Mouse (Mus musculus): ENCODE data around the gene Mlst8.
"Not testable (repeated sequence)": the region's sequence is repeated elsewhere in the genome, so short reads cannot be mapped to it uniquely, and the experiment has no call there.

Gene Mlst8

DNA sequence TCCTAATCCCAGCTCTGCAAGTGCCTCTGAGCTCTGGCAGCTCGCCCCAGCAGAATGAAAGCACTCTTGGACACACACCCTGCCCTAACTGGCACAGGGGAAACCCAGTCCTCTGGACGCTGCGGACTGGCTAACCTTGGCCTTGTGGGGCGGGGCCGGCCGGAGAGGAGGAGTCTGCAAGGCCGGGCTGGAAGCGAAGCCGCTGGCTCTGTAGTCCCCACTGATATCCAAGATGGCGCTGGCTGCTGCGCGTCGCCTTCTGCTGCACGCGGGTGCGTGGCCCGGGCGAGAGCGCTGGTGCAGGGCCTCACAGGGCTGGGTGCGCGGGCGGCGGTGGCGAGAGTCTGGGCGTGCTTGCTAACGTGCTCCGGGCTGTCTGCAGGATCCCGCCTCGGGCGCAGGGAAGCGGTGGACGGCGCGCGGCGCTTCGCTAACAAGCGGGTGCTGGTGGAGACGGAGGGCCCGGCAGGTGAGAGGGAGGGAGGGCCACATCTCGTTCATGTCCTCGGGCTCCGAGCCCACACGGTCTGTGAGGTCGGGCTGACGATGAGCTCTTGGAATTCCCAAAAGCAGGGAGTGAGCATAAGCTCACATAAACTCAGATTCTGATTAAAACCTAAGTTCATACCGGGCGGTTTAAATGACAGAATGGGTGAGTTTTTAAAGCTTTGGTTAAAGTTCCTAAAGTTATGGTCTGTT lies 52.3 kb downstream of the Mlst8 start, which contains the start of gene Eci1:
Eci1 (plus strand) TSS at position 171 of the 699 bp plus-strand sequence.
- peak; percentile 87 for DNase-seq (ENCODE audit: low read depth, low spot score)

DNA sequence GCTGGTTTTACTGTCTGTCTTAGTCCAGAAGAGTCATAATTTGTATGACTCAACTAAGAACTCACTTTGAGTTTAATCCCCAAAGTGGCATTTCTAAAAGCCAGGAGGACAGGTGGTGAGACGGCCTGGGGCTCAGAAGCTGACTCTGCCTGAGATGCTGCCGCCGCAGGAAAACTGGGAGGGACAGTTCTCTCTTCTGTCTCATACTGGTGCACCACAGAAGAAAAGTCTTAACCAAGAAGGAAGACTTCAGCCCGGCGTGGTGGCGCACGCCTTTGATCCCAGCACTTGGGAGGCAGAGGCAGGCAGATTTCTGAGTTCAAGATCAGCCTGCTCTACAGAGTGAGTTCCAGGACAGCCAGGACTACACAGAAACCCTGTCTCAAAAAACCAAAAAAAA lies 53.0 kb downstream of the Mlst8 start:
- DNase-seq (ENCODE audit: low read depth, low spot score): no peak

DNA sequence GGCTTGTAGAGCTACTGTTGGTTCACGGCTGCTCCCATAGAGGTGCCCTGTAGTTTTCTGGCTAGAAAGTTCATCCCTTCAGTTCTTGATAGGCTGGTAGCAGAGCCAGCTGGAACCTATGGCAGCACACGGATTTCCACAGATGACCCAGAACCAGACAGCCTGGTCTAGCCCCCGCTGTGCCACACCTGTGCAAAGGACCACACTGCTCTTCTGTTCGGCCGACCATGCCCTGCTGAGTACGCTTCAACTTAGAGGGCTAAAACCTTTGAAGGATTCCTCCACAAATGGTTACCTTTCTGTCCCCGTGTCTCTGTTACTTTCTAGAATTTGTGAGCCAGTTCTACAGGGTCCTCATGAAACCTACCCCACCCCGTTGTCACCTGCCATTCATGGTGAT lies 53.6 kb downstream of the Mlst8 start:
- DNase-seq (ENCODE audit: low read depth, low spot score): not testable (repeated sequence)

DNA sequence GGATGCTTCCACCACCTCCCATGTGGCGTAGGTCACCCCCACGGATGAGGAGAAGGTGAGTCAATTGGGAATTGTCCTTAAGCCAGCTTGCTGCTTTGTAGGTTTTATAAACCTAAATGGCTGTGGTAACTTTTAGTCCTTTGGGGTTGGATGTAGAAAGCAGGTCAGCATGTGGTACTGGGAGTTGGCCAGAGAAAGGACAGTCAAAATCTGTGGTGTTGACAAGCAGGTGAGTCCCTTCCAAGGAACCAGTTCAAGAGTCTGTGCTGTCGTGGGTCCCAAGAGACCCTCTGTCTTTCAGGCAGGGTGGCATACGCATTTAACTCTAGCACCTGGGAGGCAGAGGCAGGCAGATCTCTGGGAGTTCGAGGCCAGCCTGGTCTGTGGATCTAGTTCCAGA lies 54.4 kb downstream of the Mlst8 start:
- DNase-seq (ENCODE audit: low read depth, low spot score): no peak
